Mouse (Mus musculus) G1E-ER4 (cell line): ENCODE results near the gene Snhg11. TPM values are rescaled to one million over a fixed set of nuclear protein-coding genes. Genes with fewer than 3 reads are reported as not detected.

Source experiments
- GATA1 ChIP-seq: IDR thresholded peaks from one replicate; pipeline ENCODE4 v1.8.0; 2012; ENCODE audit warnings: low read length, inconsistent platforms
- polyA plus RNA-seq: library from polyadenylated mRNA; stranded (reverse); fragments of >175 nt; gene quantifications from 2 replicates; pipeline ENCODE4 v1.2.3, GENCODE M21; 2012

Snhg11 gene
- polyA plus RNA-seq, 1 experiment, result not detected

- no peak for TF ChIP-seq GATA1
Measured at GRCm38 (mm10) chr2:158408997-158409594, 33.7 kb downstream of the Snhg11 start.

GRCm38 (mm10) chr2:158409595-158410021 lies 34.2 kb downstream of the Snhg11 start, which contains the start of gene Ralgapb:
Ralgapb (plus strand) TSS chr2:158409848.
- no peak for TF ChIP-seq GATA1

GRCm38 (mm10) chr2:158410022-158411014 lies 34.9 kb downstream of the Snhg11 start:
- no peak for TF ChIP-seq GATA1

GRCm38 (mm10) chr2:158413240-158413639 lies 37.8 kb downstream of the Snhg11 start:
- TF ChIP-seq GATA1, result no peak

- no peak for TF ChIP-seq GATA1
Measured at GRCm38 (mm10) chr2:158415826-158416225, 40.4 kb downstream of the Snhg11 start.

GRCm38 (mm10) chr2:158418663-158419062 lies 43.2 kb downstream of the Snhg11 start:
- TF ChIP-seq GATA1, result no peak

Other genes with a start within 250 kb of the Snhg11 start
- gene Tgm2, start 229.2 kb upstream of the Snhg11 start, polyA plus RNA-seq, result 7.2 and 11.3 TPM in 2 replicates
- gene D630003M21Rik, start 146.4 kb upstream of the Snhg11 start, polyA plus RNA-seq, result 0.01 TPM in 1 of 2 replicates, not detected in the other
- gene Bpi, start 117.5 kb upstream of the Snhg11 start, polyA plus RNA-seq, result not detected in 2 replicates
- not detected in 2 replicates for gene Lbp, start 69.1 kb upstream of the Snhg11 start, polyA plus RNA-seq
- gene Ralgapb, start 34.2 kb downstream of the Snhg11 start, polyA plus RNA-seq, result 3.6 and 4.0 TPM in 2 replicates
- not detected in 2 replicates for gene Adig, start 127.0 kb downstream of the Snhg11 start, polyA plus RNA-seq
- gene Arhgap40, start 137.2 kb downstream of the Snhg11 start, polyA plus RNA-seq, result not detected in 2 replicates
- not detected in 2 replicates for gene Slc32a1, start 235.1 kb downstream of the Snhg11 start, polyA plus RNA-seq
- gene Actr5, start 249.2 kb downstream of the Snhg11 start, polyA plus RNA-seq, result 17.9 and 18.9 TPM in 2 replicates